Mouse (Mus musculus): ENCODE data around the gene Nbdy. TPM values are rescaled to one million over a fixed set of nuclear protein-coding genes. Genes with fewer than 3 reads are reported as not detected.

Gene Nbdy
- polyA plus RNA-seq, 1 experiment from 2014 or later = 66.6 TPM

Other genes starting within 250 kb of the Nbdy start
- gene Ubqln2, start 225.4 kb upstream of the Nbdy start, polyA plus RNA-seq (2016; fragmentation: Nextera tagmentation; extraction: Ambion mirVana) = 35.5 and 36.3 TPM in 2 replicates
- 0.22 TPM in 1 of 2 replicates, not detected in the other for gene Cypt3, start 165.0 kb upstream of the Nbdy start, polyA plus RNA-seq (2016; fragmentation: Nextera tagmentation; extraction: Ambion mirVana)
- 3.4 and 3.7 TPM in 2 replicates for gene Kctd12b, start 27.2 kb upstream of the Nbdy start, polyA plus RNA-seq (2016; fragmentation: Nextera tagmentation; extraction: Ambion mirVana)
- 26.7 and 27.1 TPM in 2 replicates for gene Spin2c, start 108.6 kb downstream of the Nbdy start, polyA plus RNA-seq (2016; fragmentation: Nextera tagmentation; extraction: Ambion mirVana)

Data from forebrain, embryonic 10.5 days (tissue).